Mouse (Mus musculus) heart, embryonic 13.5 days (tissue): ENCODE results near the gene Gm17467. TPM values are rescaled to one million over a fixed set of nuclear protein-coding genes. Genes with fewer than 3 reads are reported as not detected.
"Not testable (repeated sequence)": the region's sequence is repeated elsewhere in the genome, so short reads cannot be mapped to it uniquely, and the experiment has no call there.

Experiments used
- ATAC-seq: fragments of 200-750 bp; cut with Nextera tagmentation; 2 replicates; pipeline ENCODE4 v1.8.0; 2017; ENCODE audit warnings: moderate TSS enrichment; ENCODE audit not compliant: insufficient number of reproducible peaks, low FRiP score, low TSS enrichment; ENCODE audit errors: extremely low read depth
- H3K27ac ChIP-seq: fragments of 300-500 bp; sonication (generic); replicated peaks from 2 replicates; pipeline ENCODE4 v1.5.1; 2015; ENCODE audit warnings: moderate library complexity, mild to moderate bottlenecking, inconsistent platforms
- H3K27me3 ChIP-seq: fragments of 300-500 bp; sonication (generic); replicated peaks from 2 replicates; pipeline ENCODE4 v1.6.1; 2015; ENCODE audit warnings: mild to moderate bottlenecking, inconsistent platforms
- H3K36me3 ChIP-seq: fragments of 300-500 bp; sonication (generic); 2 replicates; pipeline ENCODE4 v1.6.1; 2015; ENCODE audit warnings: mild to moderate bottlenecking, inconsistent platforms
- H3K4me1 ChIP-seq: fragments of 300-500 bp; sonication (generic); 2 replicates; pipeline ENCODE4 v1.6.1; 2015; ENCODE audit warnings: inconsistent platforms
- H3K4me2 ChIP-seq: fragments of 300-500 bp; sonication (generic); 2 replicates; pipeline ENCODE4 v1.6.1; 2015; ENCODE audit warnings: inconsistent platforms, mild to moderate bottlenecking, moderate library complexity
- H3K4me3 ChIP-seq: fragments of 300-500 bp; sonication (generic); 2 replicates; pipeline ENCODE4 v1.5.1; 2015; ENCODE audit warnings: moderate library complexity, mild to moderate bottlenecking, inconsistent platforms
- H3K9ac ChIP-seq: fragments of 300-500 bp; sonication (generic); 2 replicates; pipeline ENCODE4 v1.6.1; 2015; ENCODE audit warnings: inconsistent platforms, mild to moderate bottlenecking, moderate library complexity
- H3K9me3 ChIP-seq: fragments of 300-500 bp; sonication (generic); 2 replicates; pipeline ENCODE4 v1.6.1; 2016; ENCODE audit warnings: inconsistent platforms
- WGBS: fragments of 180-500 bp; shearing (Covaris S2); methylation state at CpG from one replicate; pipeline ENCODE4 v1.1.7; 2015; ENCODE audit warnings: mixed read lengths; 5-methylcytosine and 5-hydroxymethylcytosine counted together
- polyA plus RNA-seq: library from polyadenylated mRNA; unstranded; fragments of >200 nt; fragmentation: Nextera tagmentation; extraction: Ambion mirVana; gene quantifications from 2 replicates; pipeline ENCODE4 v1.2.1, GENCODE M21; 2015

Gm17467 gene
- not detected in 2 replicates for polyA plus RNA-seq

DNA sequence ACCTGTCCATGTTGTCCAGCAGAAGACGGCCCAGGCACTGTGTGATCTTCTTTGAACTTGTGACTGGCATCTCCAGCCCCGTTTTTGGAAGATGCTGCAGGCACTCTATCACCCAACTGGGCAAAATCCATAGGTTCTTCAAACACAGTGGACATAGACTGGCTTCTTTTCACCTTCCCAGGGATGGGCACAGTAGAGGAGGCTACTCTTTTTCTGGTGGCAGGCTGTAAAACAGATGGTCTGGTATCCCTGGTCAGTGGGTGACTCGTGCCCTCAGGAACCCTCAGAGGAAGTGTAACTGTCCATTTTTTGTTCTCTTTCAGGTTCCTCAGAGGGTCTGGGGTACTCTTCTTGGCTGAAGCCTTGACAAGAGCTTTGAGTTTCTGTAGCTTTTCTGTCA is at the start of gene Gm17467:
Gene Gm17467, minus strand, starts transcription at position 101 of the 400 bp plus-strand sequence.
- not testable (repeated sequence) for H3K9ac ChIP-seq, H3K9me3 ChIP-seq, H3K27ac ChIP-seq, H3K4me1 ChIP-seq, ATAC-seq, H3K27me3 ChIP-seq, H3K4me3 ChIP-seq, H3K36me3 ChIP-seq, H3K4me2 ChIP-seq
- no CpG with 5 or more reads among the region's 3 CpGs for WGBS

Other genes with a start within 250 kb of the Gm17467 start
- not detected in 2 replicates for gene Cldn34c2, start 123.1 kb downstream of the Gm17467 start, polyA plus RNA-seq
- not detected in 2 replicates for gene Cldn34c3, start 88.9 kb upstream of the Gm17467 start, polyA plus RNA-seq